Mouse (Mus musculus) hindbrain, embryonic 13.5 days (tissue): ENCODE measurements at regions not wholly inside any gene's neighbourhood (a gene's known extent, or its start where the extent isn't known, plus 50 kb on each side); places are given as distances from the start of the nearest gene placed in this dataset.

Experiments used
- ATAC-seq: fragments of 200-750 bp; cut with Nextera tagmentation; 2 replicates; pipeline ENCODE4 v1.8.0; 2017; ENCODE audit warnings: moderate TSS enrichment; ENCODE audit not compliant: low FRiP score
- H3K27ac ChIP-seq: fragments of 300-500 bp; sonication (generic); 2 replicates; pipeline ENCODE4 v1.5.1; 2015; ENCODE audit warnings: inconsistent platforms, mild to moderate bottlenecking, moderate library complexity
- H3K27me3 ChIP-seq: fragments of 300-500 bp; sonication (generic); 2 replicates; pipeline ENCODE4 v1.6.1; 2015; ENCODE audit warnings: mild to moderate bottlenecking, inconsistent platforms
- H3K36me3 ChIP-seq: fragments of 300-500 bp; sonication (generic); 2 replicates; pipeline ENCODE4 v1.6.1; 2015; ENCODE audit warnings: mild to moderate bottlenecking, inconsistent platforms
- H3K4me1 ChIP-seq: fragments of 300-500 bp; sonication (generic); replicated peaks from 2 replicates; pipeline ENCODE4 v1.6.1; 2015; ENCODE audit warnings: inconsistent platforms
- H3K4me2 ChIP-seq: fragments of 300-500 bp; sonication (generic); 2 replicates; pipeline ENCODE4 v1.6.1; 2015; ENCODE audit warnings: inconsistent platforms, mild to moderate bottlenecking, moderate library complexity
- H3K4me3 ChIP-seq: fragments of 300-500 bp; sonication (generic); 2 replicates; pipeline ENCODE4 v1.5.1; 2015; ENCODE audit warnings: mild to moderate bottlenecking, inconsistent platforms
- H3K9ac ChIP-seq: fragments of 300-500 bp; sonication (generic); 2 replicates; pipeline ENCODE4 v1.6.1; 2015; ENCODE audit warnings: mild to moderate bottlenecking, inconsistent platforms
- H3K9me3 ChIP-seq: fragments of 300-500 bp; sonication (generic); 2 replicates; pipeline ENCODE4 v1.6.1; 2016; ENCODE audit warnings: inconsistent platforms
- WGBS: fragments of 180-500 bp; shearing (Covaris S2); methylation state at CpG from one replicate; pipeline ENCODE4 v1.1.7; 2015; 5-methylcytosine and 5-hydroxymethylcytosine counted together

DNA sequence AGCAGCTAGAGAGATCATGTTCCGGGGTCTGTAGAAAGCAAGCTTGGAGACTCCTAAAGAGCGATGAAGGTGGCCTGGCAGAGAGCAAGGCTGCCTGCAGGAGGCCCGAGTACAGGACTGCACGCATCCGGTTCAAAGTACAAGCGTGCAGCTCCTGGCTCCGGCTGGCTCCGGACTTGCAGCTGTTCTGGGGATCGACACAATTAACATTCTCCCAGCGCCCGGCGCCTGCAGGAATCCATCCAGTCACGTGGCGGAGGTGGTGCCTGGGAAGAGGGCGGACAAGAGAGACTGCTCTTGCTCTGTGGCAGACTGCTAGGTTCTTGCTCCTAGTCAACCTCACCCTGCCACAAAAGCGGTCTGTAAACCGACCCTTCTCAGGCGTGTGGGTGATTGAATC lies 86.9 kb downstream of the Bdh1 start:
- Histone ChIP-seq H3K4me3 (peak overlapping the region; percentile 26), H3K36me3 (no peaks in the 10 kb centered on the region), H3K4me1 (peaks cover 27% of the 10 kb centered on the region), H3K9ac (peak overlapping the region; percentile 65), H3K9me3 (no peaks in the 10 kb centered on the region), H3K27ac (peak overlapping the region; percentile 87), H3K27me3 (0 out of 2 replicates have a peak, but pooled peaks cover 9% of the 10 kb centered on the region), H3K4me2 (peak overlapping the region; percentile 48)
- WGBS: 1% methylated on average over 18 of the region's 18 CpGs
- ATAC-seq: peak; percentile 84

DNA sequence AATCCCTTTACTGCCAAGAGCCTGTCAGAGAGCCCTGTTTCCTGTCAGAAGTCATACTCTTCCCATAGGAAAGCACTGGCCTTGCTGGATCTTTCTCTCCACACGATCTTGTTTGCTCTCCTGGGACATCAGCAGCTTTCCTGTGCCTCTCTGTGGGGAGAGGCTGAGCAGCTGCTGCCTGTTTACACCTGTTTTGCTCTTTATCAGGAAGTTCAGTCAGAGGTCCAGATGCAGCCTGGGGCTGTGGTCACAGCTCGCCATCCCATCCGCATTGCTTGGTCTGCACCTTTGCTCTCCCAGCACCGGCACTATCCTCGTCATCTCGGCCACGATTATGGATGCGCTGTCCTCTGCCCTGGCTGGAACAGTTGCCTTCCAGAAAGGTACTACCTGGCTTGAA lies 88.0 kb downstream of the Bdh1 start:
- no peak overlapping the region for H3K4me3 ChIP-seq
- H3K4me2 ChIP-seq: no peak overlapping the region
- 0 out of 2 replicates have a peak, but pooled peaks cover 9% of the 10 kb centered on the region for H3K27me3 ChIP-seq
- no peaks in the 10 kb centered on the region for H3K9me3 ChIP-seq
- H3K9ac ChIP-seq: no peak overlapping the region
- no peak for ATAC-seq
- peaks cover 25% of the 10 kb centered on the region for H3K4me1 ChIP-seq
- no peaks in the 10 kb centered on the region for H3K36me3 ChIP-seq
- no peak overlapping the region for H3K27ac ChIP-seq
- WGBS: 80% methylated on average over 8 of the region's 8 CpGs

GRCm38 (mm10) chr16:31518816-31519215 lies 96.7 kb downstream of the Bdh1 start:
- no peak overlapping the region for H3K4me2 ChIP-seq
- no peaks in the 10 kb centered on the region for H3K36me3 ChIP-seq
- no peak for ATAC-seq
- H3K27me3 ChIP-seq: no peaks in the 10 kb centered on the region
- H3K27ac ChIP-seq: no peak overlapping the region
- no peak overlapping the region for H3K9ac ChIP-seq
- H3K4me1 ChIP-seq: peaks cover 7% of the 10 kb centered on the region; the same call in 1 of the 2 replicates
- no peak overlapping the region for H3K4me3 ChIP-seq
- WGBS: 93% methylated on average over 3 of the region's 3 CpGs
- H3K9me3 ChIP-seq: no peaks in the 10 kb centered on the region

DNA sequence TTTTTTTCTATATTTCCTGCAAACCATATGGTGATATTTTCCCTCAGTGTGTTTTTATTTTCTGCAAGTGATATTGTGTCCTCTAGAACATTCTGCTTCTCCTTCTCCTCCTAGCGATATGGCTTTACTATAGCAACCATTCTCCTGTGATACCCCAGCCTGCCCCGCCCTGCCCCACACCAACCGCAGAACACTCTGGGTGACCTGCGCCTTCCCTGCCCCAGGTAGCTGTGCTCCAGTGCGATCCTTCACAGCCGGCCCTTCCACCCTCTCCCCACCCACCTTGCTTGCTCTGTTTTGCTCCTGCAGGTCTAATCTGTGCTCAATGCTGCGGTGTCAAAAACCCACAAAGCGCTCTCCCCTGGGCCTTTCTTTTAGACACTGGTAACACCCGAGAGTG lies 98.0 kb downstream of the Bdh1 start:
- H3K27ac ChIP-seq: no peak overlapping the region
- ATAC-seq: no peak
- 81% methylated on average over 9 of the region's 9 CpGs for WGBS
- H3K4me2 ChIP-seq: no peak overlapping the region
- no peaks in the 10 kb centered on the region for H3K9me3 ChIP-seq
- no peaks in the 10 kb centered on the region for H3K27me3 ChIP-seq
- H3K4me3 ChIP-seq: no peak overlapping the region
- H3K9ac ChIP-seq: no peak overlapping the region
- peaks cover 7% of the 10 kb centered on the region; the same call in 1 of the 2 replicates for H3K4me1 ChIP-seq
- no peaks in the 10 kb centered on the region for H3K36me3 ChIP-seq

- H3K4me3 ChIP-seq: no peak overlapping the region
- H3K27ac ChIP-seq: no peak overlapping the region
- ATAC-seq: no peak
- 68% methylated on average over 6 of the region's 6 CpGs for WGBS
- H3K9me3 ChIP-seq: no peaks in the 10 kb centered on the region
- H3K36me3 ChIP-seq: no peaks in the 10 kb centered on the region
- H3K27me3 ChIP-seq: no peaks in the 10 kb centered on the region
- H3K4me1 ChIP-seq: peaks cover 7% of the 10 kb centered on the region; the same call in 1 of the 2 replicates
- H3K9ac ChIP-seq: no peak overlapping the region
- H3K4me2 ChIP-seq: no peak overlapping the region
Observed at GRCm38 (mm10) chr16:31521786-31522185, 99.7 kb downstream of the Bdh1 start.

DNA sequence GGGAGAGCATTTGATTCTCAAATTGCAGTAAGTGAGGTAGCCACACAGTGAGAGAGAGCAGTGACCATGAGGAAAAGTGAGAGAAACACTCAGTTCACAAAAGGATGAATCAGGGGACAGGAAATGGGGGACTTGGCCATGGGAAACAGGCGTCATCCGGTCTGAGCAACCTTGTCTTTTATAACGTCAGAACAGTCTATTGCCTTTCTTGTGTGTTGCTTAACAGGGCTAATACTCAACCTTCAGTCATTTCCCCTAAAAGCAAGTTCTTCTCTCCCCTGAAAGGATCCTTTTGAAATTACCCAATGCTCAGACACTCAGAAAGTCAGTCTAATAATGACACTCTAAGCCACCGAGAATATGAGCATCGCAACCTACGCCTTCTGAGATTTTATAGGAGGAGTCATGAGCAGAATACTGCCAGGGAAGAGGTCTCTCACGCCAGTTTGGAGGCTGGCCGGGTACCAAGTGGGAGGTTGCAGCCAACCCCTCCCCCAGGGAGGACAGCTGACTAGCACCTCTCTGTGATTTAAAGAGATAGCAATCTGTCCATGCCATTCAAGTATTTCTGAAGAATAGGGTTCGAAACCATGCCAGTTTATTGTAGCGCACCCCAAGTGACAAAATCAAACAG lies 104.7 kb downstream of the Bdh1 start:
- Histone ChIP-seq H3K4me1 (peaks cover 11% of the 10 kb centered on the region; the same call in 1 of the 2 replicates), H3K27ac (no peak overlapping the region), H3K4me2 (no peak overlapping the region), H3K27me3 (no peaks in the 10 kb centered on the region), H3K4me3 (no peak overlapping the region), H3K9me3 (no peaks in the 10 kb centered on the region), H3K36me3 (no peaks in the 10 kb centered on the region), H3K9ac (no peak overlapping the region)
- WGBS: 78% methylated on average over 10 of the region's 10 CpGs
- no peak for ATAC-seq

DNA sequence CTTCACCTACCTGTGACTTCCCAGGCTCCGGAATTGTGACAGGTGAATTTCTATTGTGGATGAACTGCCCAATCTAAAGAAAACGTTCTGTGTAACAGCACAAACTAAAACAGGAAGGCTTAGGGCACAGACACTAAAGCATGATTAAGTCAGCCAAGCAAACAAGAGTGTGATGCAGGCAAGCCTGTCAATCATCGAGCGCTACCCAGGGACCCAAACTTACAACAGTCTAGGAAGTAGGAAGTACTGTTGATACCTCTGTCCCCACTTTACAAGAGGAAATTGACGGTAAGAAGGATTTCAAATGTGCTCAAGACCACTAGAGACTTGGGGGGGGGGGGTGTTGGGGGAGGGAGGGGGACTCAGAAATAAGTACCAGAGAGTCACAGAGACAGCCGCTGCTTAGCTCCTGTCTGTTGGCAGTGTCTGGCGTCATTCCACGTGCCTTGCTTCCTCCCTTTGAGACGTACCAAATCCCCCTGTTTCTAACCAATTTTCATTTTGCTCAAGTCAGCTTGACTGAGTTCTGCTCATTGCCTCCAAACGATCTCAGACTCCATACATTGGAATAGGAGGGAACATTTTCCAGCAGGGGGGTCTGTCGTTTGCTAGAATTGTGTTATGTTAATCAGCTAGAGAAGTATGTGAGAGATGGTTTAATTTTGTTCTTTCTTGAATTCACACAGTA lies 106.7 kb downstream of the Bdh1 start:
- peaks cover 15% of the 10 kb centered on the region for H3K4me1 ChIP-seq
- 67% methylated on average over 11 of the region's 11 CpGs for WGBS
- H3K9me3 ChIP-seq: no peaks in the 10 kb centered on the region
- H3K36me3 ChIP-seq: no peaks in the 10 kb centered on the region
- H3K27ac ChIP-seq: 0 out of 2 replicates have a peak overlapping the region, but pooled peaks have one; percentile 5
- no peak overlapping the region for H3K4me3 ChIP-seq
- H3K27me3 ChIP-seq: no peaks in the 10 kb centered on the region
- H3K9ac ChIP-seq: no peak overlapping the region
- H3K4me2 ChIP-seq: no peak overlapping the region
- no peak for ATAC-seq

- H3K4me2 ChIP-seq: no peak overlapping the region
- H3K9ac ChIP-seq: no peak overlapping the region
- no peak for ATAC-seq
- 77% methylated on average over 13 of the region's 13 CpGs for WGBS
- H3K36me3 ChIP-seq: no peaks in the 10 kb centered on the region
- peaks cover 15% of the 10 kb centered on the region for H3K4me1 ChIP-seq
- H3K9me3 ChIP-seq: no peaks in the 10 kb centered on the region
- H3K4me3 ChIP-seq: no peak overlapping the region
- H3K27me3 ChIP-seq: no peaks in the 10 kb centered on the region
- peak overlapping the region; percentile 64 for H3K27ac ChIP-seq
Observed at GRCm38 (mm10) chr16:31529284-31529958, 107.3 kb downstream of the Bdh1 start.

DNA sequence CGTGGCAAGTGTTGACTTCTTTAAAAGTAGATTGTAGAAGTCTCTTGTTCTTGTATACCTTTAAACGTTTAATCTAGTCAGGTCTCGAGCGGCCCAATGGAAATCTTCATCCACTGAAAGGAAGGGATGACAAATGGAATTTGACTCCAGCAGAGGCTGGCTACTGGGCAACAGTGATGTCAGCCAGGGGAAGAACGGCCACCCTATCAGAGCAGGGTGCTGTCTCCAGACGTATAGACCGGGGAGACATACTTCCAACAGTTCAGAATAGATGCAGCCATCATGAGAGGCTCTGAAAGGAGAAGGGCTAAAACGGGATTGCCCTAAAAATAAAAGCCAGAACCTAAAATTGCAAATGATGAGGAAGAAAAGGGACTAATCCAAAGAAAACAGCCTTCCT lies 108.0 kb downstream of the Bdh1 start:
- H3K27ac ChIP-seq: 0 out of 2 replicates have a peak overlapping the region, but pooled peaks have one; percentile 64
- H3K4me2 ChIP-seq: no peak overlapping the region
- H3K36me3 ChIP-seq: no peaks in the 10 kb centered on the region
- H3K4me1 ChIP-seq: peaks cover 19% of the 10 kb centered on the region
- no peak overlapping the region for H3K4me3 ChIP-seq
- no peaks in the 10 kb centered on the region for H3K9me3 ChIP-seq
- no peaks in the 10 kb centered on the region for H3K27me3 ChIP-seq
- H3K9ac ChIP-seq: no peak overlapping the region
- ATAC-seq: no peak
- 89% methylated on average over 8 of the region's 8 CpGs for WGBS

- H3K4me2 ChIP-seq: no peak overlapping the region
- WGBS: 71% methylated on average over 6 of the region's 6 CpGs
- H3K4me3 ChIP-seq: no peak overlapping the region
- peaks cover 19% of the 10 kb centered on the region for H3K4me1 ChIP-seq
- H3K36me3 ChIP-seq: no peaks in the 10 kb centered on the region
- H3K27ac ChIP-seq: no peak overlapping the region
- 0 out of 2 replicates have a peak, but pooled peaks cover 5% of the 10 kb centered on the region for H3K27me3 ChIP-seq
- H3K9ac ChIP-seq: no peak overlapping the region
- no peaks in the 10 kb centered on the region for H3K9me3 ChIP-seq
- ATAC-seq: no peak
Observed at GRCm38 (mm10) chr16:31533196-31533777, 111.2 kb downstream of the Bdh1 start.

- no peak for ATAC-seq
- no peaks in the 10 kb centered on the region for H3K9me3 ChIP-seq
- 0 out of 2 replicates have a peak, but pooled peaks cover 10% of the 10 kb centered on the region for H3K27me3 ChIP-seq
- H3K4me1 ChIP-seq: peaks cover 9% of the 10 kb centered on the region
- H3K9ac ChIP-seq: no peak overlapping the region
- H3K4me3 ChIP-seq: no peak overlapping the region
- 13% methylated on average over 4 of the region's 4 CpGs for WGBS
- H3K36me3 ChIP-seq: no peaks in the 10 kb centered on the region
- no peak overlapping the region for H3K4me2 ChIP-seq
- H3K27ac ChIP-seq: no peak overlapping the region
Observed at GRCm38 (mm10) chr16:31534923-31535523, 112.9 kb downstream of the Bdh1 start.

DNA sequence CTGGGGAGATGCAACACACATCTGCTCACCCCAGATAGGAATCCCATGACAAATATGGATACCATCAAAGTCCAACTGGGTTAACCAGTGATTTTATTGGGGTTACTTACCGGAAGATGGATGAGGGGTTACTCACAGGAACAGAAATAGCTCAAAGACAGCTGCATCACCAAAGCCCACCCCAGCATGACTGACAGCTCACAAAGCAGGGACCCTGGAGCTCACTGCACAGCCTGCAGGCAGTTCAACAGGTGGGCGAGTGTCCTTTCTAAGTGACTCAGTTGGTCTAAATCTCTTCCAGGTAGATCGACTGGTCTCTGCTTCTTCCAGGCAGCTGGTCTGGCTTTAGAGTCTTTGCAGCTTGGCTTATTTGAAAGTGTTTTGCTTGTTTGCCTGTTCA lies 114.2 kb downstream of the Bdh1 start:
- Histone ChIP-seq H3K9ac (no peak overlapping the region), H3K27ac (no peak overlapping the region), H3K36me3 (no peaks in the 10 kb centered on the region), H3K9me3 (no peaks in the 10 kb centered on the region), H3K4me2 (no peak overlapping the region), H3K4me1 (peaks cover 9% of the 10 kb centered on the region), H3K4me3 (no peak overlapping the region), H3K27me3 (0 out of 2 replicates have a peak, but pooled peaks cover 10% of the 10 kb centered on the region)
- ATAC-seq: no peak
- 80% methylated on average over 3 of the region's 3 CpGs for WGBS
